Mouse (Mus musculus): ENCODE data around the gene Zfp687.

- no peak for TF ChIP-seq CTCF (IDR thresholded peaks at IDR 0.05)
- TF ChIP-seq POLR2A (IDR thresholded peaks at IDR 0.05; ENCODE audit: insufficient read depth, low read depth, low read length) = no peak
- TF ChIP-seq EP300 (IDR thresholded peaks at IDR 0.05; ENCODE audit: insufficient read depth, low read depth, low read length) = no peak
These were observed 41.6 kb downstream of the Zfp687 start for GRCm38 (mm10) chr3:94973620-94974019.
